Mouse (Mus musculus): Measurements from ENCODE around the gene Tars2.

DNA sequence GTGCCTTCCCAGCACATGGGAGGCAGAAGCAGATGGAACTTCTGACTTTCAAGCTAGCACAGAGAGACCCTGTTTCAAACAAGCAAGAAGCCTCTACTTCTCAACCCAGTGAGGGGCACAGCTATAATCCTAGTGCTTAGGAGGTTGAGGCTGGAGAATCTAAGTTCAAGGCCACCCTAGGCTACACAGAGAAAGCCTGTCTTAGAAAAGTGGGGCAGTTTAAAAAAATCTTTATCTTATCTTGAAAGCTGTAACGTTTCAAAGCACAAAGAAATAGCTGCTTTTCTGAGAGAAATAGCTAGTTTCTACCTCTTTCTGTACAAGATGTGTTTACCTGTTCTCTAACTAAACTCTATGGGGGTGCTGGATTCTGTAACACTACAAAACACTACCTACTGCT lies 46.7 kb upstream of the Tars2 start:
- TF ChIP-seq POLR2A (IDR thresholded peaks at IDR 0.05; ENCODE audit: low read depth, low read length): no peak
- TF ChIP-seq CTCF (IDR thresholded peaks at IDR 0.05; ENCODE audit: extremely low read depth, insufficient read length, insufficient replicate concordance, low read depth, low read length): no peak
